Mouse (Mus musculus): ENCODE data around the gene Wdr20. TPM values are rescaled to one million over a fixed set of nuclear protein-coding genes. Genes with fewer than 3 reads are reported as not detected.
"Not testable (repeated sequence)": the region's sequence is repeated elsewhere in the genome, so short reads cannot be mapped to it uniquely, and the experiment has no call there.

Wdr20 gene
- polyA plus RNA-seq, 1 experiment from 2014 or later: 21.8 TPM

DNA sequence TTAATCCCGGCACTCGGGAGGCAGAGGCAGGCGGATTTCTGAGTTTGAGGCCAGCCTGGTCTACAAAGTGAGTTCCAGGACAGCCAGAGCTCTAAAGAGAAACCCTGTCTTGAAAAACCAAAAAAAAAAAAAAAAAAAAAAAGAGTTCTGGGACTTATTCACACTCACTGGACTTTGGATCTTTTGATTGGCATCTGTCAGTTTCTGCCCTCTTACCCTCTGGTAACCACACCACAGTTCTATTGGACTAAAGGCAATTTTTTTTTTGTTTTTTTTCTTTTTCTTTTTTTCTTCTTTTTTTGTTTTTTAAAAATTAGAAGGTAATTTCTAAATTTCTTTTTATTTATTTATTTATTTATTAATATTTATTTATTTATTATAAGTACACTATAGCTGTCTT, 4.5 kb upstream of the Wdr20 start:
- DNase-seq (ENCODE audit: low spot score); H3K4me3 ChIP-seq (replicated peaks; ENCODE audit: low read length); H3K27me3 ChIP-seq (ENCODE audit: control insufficient read depth, insufficient read depth, low read length); H3K9me3 ChIP-seq (ENCODE audit: control insufficient read depth, low read length); H3K4me1 ChIP-seq (replicated peaks; ENCODE audit: control insufficient read depth, insufficient read depth, low read length); H3K4me2 ChIP-seq (replicated peaks); H3K36me3 ChIP-seq (replicated peaks; ENCODE audit: control insufficient read depth, insufficient read depth); ATAC-seq (ENCODE audit: low FRiP score); H3K27ac ChIP-seq; H3K9ac ChIP-seq: not testable (repeated sequence)
- 94% methylated on average over 3 of the region's 3 CpGs for WGBS

- H3K4me1 ChIP-seq (replicated peaks; ENCODE audit: control insufficient read depth, insufficient read depth, low read length): peaks cover 12% of the 10 kb centered on the region
- DNase-seq (ENCODE audit: low spot score) (peak; percentile 29), ATAC-seq (ENCODE audit: low FRiP score) (no peak)
- peak overlapping the region; percentile 69 for H3K4me2 ChIP-seq (replicated peaks)
- peak overlapping the region; percentile 66; the same call in 1 of the 2 replicates for H3K9ac ChIP-seq
- no peaks in the 10 kb centered on the region for H3K9me3 ChIP-seq (ENCODE audit: control insufficient read depth, low read length)
- peaks cover 6% of the 10 kb centered on the region for H3K27me3 ChIP-seq (ENCODE audit: control insufficient read depth, insufficient read depth, low read length)
- H3K27ac ChIP-seq: no peak overlapping the region
- H3K4me3 ChIP-seq (replicated peaks; ENCODE audit: low read length): peak overlapping the region; percentile 87
- 14% methylated on average over 4 of the region's 4 CpGs for WGBS
- H3K36me3 ChIP-seq (replicated peaks; ENCODE audit: control insufficient read depth, insufficient read depth): no peaks in the 10 kb centered on the region
Measured at GRCm38 (mm10) chr12:110736641-110737040, 1.1 kb upstream of the Wdr20 start.

GRCm38 (mm10) chr12:110738158-110738921, 596 bp downstream of the Wdr20 start:
- H3K9me3 ChIP-seq (ENCODE audit: control insufficient read depth, low read length): no peaks in the 10 kb centered on the region
- peaks cover 6% of the 10 kb centered on the region for H3K27me3 ChIP-seq (ENCODE audit: control insufficient read depth, insufficient read depth, low read length)
- peak; percentile 81 for ATAC-seq (ENCODE audit: low FRiP score)
- H3K27ac ChIP-seq: peak overlapping the region; percentile 85
- no peak for DNase-seq (ENCODE audit: low spot score)
- peaks cover 12% of the 10 kb centered on the region for H3K4me1 ChIP-seq (replicated peaks; ENCODE audit: control insufficient read depth, insufficient read depth, low read length)
- peak overlapping the region; percentile 79 for H3K9ac ChIP-seq
- no peaks in the 10 kb centered on the region for H3K36me3 ChIP-seq (replicated peaks; ENCODE audit: control insufficient read depth, insufficient read depth)
- under 1% methylated on average over 67 of the region's 72 CpGs for whole genome bisulfite sequencing
- peak overlapping the region; percentile 87 for H3K4me3 ChIP-seq (replicated peaks; ENCODE audit: low read length)
- H3K4me2 ChIP-seq (replicated peaks): peak overlapping the region; percentile 66

- no peaks in the 10 kb centered on the region for H3K9me3 ChIP-seq (ENCODE audit: control insufficient read depth, low read length)
- no peak overlapping the region for H3K4me2 ChIP-seq (replicated peaks)
- no peak overlapping the region for H3K27ac ChIP-seq
- no peak overlapping the region for H3K9ac ChIP-seq
- no peaks in the 10 kb centered on the region for H3K27me3 ChIP-seq (ENCODE audit: control insufficient read depth, insufficient read depth, low read length)
- no peaks in the 10 kb centered on the region for H3K4me1 ChIP-seq (replicated peaks; ENCODE audit: control insufficient read depth, insufficient read depth, low read length)
- no peaks in the 10 kb centered on the region; the same call in 1 of the 2 replicates for H3K36me3 ChIP-seq (replicated peaks; ENCODE audit: control insufficient read depth, insufficient read depth)
- ATAC-seq (ENCODE audit: low FRiP score): no peak
- no peak for DNase-seq (ENCODE audit: low spot score)
- H3K4me3 ChIP-seq (replicated peaks; ENCODE audit: low read length): no peak overlapping the region
- WGBS: 88% methylated on average over 10 of the region's 10 CpGs
Measured at GRCm38 (mm10) chr12:110750770-110751439, 13.2 kb downstream of the Wdr20 start.

DNA sequence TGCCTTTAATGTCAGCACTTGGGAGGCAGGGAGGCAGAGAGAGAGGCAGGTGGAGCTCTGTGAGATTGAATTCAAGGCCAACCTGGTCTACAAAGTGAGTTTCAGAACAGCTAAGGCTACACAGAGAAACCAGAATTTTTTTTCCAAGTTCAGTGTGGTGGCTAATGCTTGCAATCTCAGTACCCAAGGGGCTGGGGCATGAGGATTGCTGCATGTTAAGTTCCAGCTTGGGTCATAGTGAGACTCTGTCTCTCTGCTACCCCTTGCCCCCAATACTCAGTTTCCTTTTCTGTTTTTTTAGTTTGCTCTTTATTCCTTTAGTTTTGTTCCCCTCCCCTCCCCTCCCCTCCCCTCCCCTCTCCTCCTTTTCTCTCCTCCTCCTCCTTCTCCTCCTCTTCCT, 15.0 kb downstream of the Wdr20 start:
- ATAC-seq (ENCODE audit: low FRiP score) (no peak), DNase-seq (ENCODE audit: low spot score) (no peak)
- H3K36me3 ChIP-seq (replicated peaks; ENCODE audit: control insufficient read depth, insufficient read depth): no peaks in the 10 kb centered on the region; the same call in 1 of the 2 replicates
- H3K4me1 ChIP-seq (replicated peaks; ENCODE audit: control insufficient read depth, insufficient read depth, low read length): no peaks in the 10 kb centered on the region
- no peak overlapping the region for H3K27ac ChIP-seq
- no peak overlapping the region for H3K4me2 ChIP-seq (replicated peaks)
- H3K9me3 ChIP-seq (ENCODE audit: control insufficient read depth, low read length): no peaks in the 10 kb centered on the region
- no peak overlapping the region for H3K9ac ChIP-seq
- no peaks in the 10 kb centered on the region for H3K27me3 ChIP-seq (ENCODE audit: control insufficient read depth, insufficient read depth, low read length)
- no peak overlapping the region for H3K4me3 ChIP-seq (replicated peaks; ENCODE audit: low read length)

DNA sequence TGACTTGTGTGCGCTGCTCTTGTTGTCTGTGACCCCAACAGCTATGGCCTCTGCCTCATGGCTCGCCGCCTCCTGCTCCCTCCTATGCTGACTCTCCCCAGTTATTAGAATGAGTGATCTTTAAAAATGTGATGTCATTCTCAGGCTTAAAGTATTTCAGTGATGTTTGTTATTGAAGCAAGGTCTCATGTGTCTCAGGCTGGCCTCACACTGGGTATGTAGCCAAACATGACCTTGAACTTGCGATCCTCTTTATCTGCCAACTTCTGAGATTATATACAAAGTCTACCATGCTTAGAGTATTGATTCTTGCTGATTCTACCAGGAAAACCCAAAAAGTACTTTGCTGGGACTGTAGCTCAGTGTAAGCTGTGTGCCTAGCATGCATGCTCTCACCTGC, 16.2 kb downstream of the Wdr20 start:
- WGBS: 98% methylated on average over 4 of the region's 4 CpGs
- Histone ChIP-seq H3K9ac (no peak overlapping the region), H3K4me1 (replicated peaks; ENCODE audit: control insufficient read depth, insufficient read depth, low read length) (no peaks in the 10 kb centered on the region), H3K9me3 (ENCODE audit: control insufficient read depth, low read length) (no peaks in the 10 kb centered on the region), H3K27ac (no peak overlapping the region), H3K27me3 (ENCODE audit: control insufficient read depth, insufficient read depth, low read length) (no peaks in the 10 kb centered on the region), H3K36me3 (replicated peaks; ENCODE audit: control insufficient read depth, insufficient read depth) (no peaks in the 10 kb centered on the region), H3K4me3 (replicated peaks; ENCODE audit: low read length) (no peak overlapping the region), H3K4me2 (replicated peaks) (no peak overlapping the region)
- no peak for DNase-seq (ENCODE audit: low spot score)
- ATAC-seq (ENCODE audit: low FRiP score): no peak

DNA sequence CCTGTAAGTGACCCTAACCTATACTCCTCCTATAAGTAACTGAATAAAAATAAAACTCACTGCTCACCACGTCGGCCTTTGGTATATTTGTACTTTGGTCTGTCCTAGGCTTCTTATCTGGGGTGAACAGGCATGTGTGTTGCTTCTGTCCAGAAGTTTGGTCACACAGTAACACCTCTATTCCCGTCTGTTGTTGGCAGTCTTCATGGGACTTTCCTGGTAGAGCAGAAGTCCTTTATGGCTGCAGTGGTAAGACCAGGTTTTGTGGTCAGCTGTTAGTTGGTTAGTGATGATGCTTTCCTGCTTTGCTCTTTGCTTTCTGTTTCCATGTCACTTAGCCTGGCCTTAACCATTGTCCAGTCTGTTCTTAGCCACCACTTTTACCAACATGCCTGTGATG, 19.4 kb downstream of the Wdr20 start:
- Histone ChIP-seq H3K4me3 (replicated peaks; ENCODE audit: low read length) (no peak overlapping the region), H3K36me3 (replicated peaks; ENCODE audit: control insufficient read depth, insufficient read depth) (no peaks in the 10 kb centered on the region), H3K4me2 (replicated peaks) (no peak overlapping the region), H3K4me1 (replicated peaks; ENCODE audit: control insufficient read depth, insufficient read depth, low read length) (no peaks in the 10 kb centered on the region), H3K27ac (no peak overlapping the region), H3K9ac (no peak overlapping the region), H3K27me3 (ENCODE audit: control insufficient read depth, insufficient read depth, low read length) (no peaks in the 10 kb centered on the region), H3K9me3 (ENCODE audit: control insufficient read depth, low read length) (no peaks in the 10 kb centered on the region)
- no peak for DNase-seq (ENCODE audit: low spot score)
- ATAC-seq (ENCODE audit: low FRiP score): no peak
- 92% methylated on average over 3 of the region's 3 CpGs for WGBS

DNA sequence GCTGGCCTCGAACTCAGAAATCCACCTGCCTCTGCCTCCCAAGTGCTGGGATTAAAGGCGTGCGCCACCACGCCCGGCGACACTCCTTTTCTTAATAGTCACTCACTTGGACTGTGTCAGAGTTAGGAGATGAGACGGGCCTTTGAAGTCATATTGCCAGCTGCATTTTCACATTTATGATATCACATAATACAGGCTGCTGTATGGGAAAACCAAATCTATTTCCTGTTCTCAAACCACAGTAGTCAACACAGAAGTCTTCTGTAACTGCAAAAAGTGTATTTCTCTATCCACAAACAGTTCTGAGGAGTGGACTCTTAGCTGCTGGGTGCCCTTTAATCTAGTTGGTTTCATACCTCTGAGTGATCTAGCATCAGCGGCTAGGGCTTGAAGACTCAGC, 21.2 kb downstream of the Wdr20 start:
- Histone ChIP-seq H3K4me2 (replicated peaks) (no peak overlapping the region), H3K4me1 (replicated peaks; ENCODE audit: control insufficient read depth, insufficient read depth, low read length) (no peaks in the 10 kb centered on the region), H3K9me3 (ENCODE audit: control insufficient read depth, low read length) (no peaks in the 10 kb centered on the region), H3K27ac (no peak overlapping the region), H3K9ac (no peak overlapping the region), H3K36me3 (replicated peaks; ENCODE audit: control insufficient read depth, insufficient read depth) (no peaks in the 10 kb centered on the region), H3K4me3 (replicated peaks; ENCODE audit: low read length) (no peak overlapping the region), H3K27me3 (ENCODE audit: control insufficient read depth, insufficient read depth, low read length) (no peaks in the 10 kb centered on the region)
- no peak for ATAC-seq (ENCODE audit: low FRiP score)
- 97% methylated on average over 7 of the region's 8 CpGs for WGBS
- no peak for DNase-seq (ENCODE audit: low spot score)

GRCm38 (mm10) chr12:110762321-110762720, 24.6 kb downstream of the Wdr20 start:
- WGBS: 83% methylated on average over 2 of the region's 2 CpGs
- Histone ChIP-seq H3K36me3 (replicated peaks; ENCODE audit: control insufficient read depth, insufficient read depth) (no peaks in the 10 kb centered on the region), H3K4me2 (replicated peaks) (no peak overlapping the region), H3K9me3 (ENCODE audit: control insufficient read depth, low read length) (no peaks in the 10 kb centered on the region), H3K27ac (no peak overlapping the region; the same call in 1 of the 2 replicates), H3K4me1 (replicated peaks; ENCODE audit: control insufficient read depth, insufficient read depth, low read length) (no peaks in the 10 kb centered on the region), H3K27me3 (ENCODE audit: control insufficient read depth, insufficient read depth, low read length) (no peaks in the 10 kb centered on the region), H3K9ac (no peak overlapping the region), H3K4me3 (replicated peaks; ENCODE audit: low read length) (no peak overlapping the region)
- ATAC-seq (ENCODE audit: low FRiP score): no peak
- DNase-seq (ENCODE audit: low spot score): no peak

Data from hindbrain, embryonic 14.5 days (tissue).